In the genomic region with DNA sequence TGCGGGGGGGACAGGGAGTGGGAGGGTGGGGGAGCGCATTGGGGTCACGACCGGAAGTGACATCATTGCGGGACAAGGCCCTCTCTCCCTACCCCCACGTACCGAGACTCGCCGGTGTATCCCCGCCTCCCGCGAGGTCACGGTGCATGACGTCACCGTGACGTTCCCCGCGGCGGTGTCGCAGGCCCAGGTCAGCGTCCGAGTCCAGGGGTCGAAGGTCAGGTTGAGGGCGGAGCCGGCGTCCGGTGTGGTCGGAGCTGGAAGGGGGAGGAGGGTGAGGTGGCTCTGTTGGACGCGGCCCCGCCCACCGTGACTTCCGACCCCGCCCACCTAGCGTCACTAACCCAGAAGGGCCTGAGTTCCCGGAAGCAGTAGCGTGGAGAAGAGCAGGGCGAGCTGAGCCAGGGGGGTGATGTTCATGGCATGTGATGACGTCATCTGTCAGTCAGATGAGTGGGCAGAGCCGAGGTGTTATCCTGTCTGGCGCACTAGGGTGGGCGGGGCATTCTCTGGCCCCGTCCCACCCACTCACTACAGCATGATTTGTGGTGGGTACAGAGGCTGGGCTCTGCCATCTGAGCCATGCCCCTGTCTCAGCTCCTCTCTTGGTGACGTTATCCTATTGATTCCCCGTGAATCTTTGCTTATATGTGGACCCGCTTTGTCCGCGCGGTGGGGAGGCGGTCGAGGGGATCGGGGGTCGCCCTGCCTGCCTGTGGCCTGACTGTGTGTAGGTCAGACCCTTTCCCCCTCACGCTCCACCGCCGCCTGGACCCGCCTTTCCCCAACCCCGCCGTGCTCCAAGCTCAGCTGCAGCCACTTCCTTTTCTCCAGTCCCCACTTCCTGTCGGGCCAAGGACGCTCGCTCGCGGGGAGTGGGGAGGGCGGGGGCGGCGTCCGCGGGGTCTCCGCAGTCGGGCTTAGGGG, we compare ENCODE assay signal across 8 mouse cellular contexts. TPM values are rescaled to one million over a fixed set of nuclear protein-coding genes. Genes with fewer than 3 reads are reported as not detected.
A peak's percentile ranks its signal among the peaks of the same experiment; 100 is the strongest.
DNase-seq lines count a peak whose midpoint lies in the region; ATAC-seq and TF ChIP-seq lines count a peak whose summit lies in the region.

No protein-coding gene starts in this region.

- peak overlapping the region; percentile 32 for H3K9ac ChIP-seq in embryonic facial prominence, embryonic 11.5 days (replicated peaks; ENCODE audit: low read length)
- peak overlapping the region; percentile 42 for H3K9ac ChIP-seq in intestine, postnatal 0 days (ENCODE audit: low read depth, low read length)
- peak overlapping the region; percentile 44 for H3K9ac ChIP-seq in midbrain, embryonic 11.5 days (ENCODE audit: low read length)

- intact Hi-C loops in left cerebral cortex, postnatal 4 days (cut with DNase I) = loop anchor here (10.0 kb wide), 1 partner anchor 332 kb away; no protein-coding TSS in a partner anchor

- WGBS in embryonic facial prominence, embryonic 11.5 days = 5% methylated on average over 69 of the region's 71 CpGs
- WGBS in intestine, postnatal 0 days = under 1% methylated on average over 68 of the region's 71 CpGs
- 4% methylated on average over 71 of the region's 71 CpGs for WGBS in midbrain, embryonic 11.5 days

- DNase-seq in adrenal gland, postnatal 14 days = peak; percentile 96
- DNase-seq in embryonic facial prominence, embryonic 11.5 days (ENCODE audit: low spot score) = peak; percentile 90
- DNase-seq in left cerebral cortex, postnatal 4 days = peak; percentile 86
- peak; percentile 99 for DNase-seq in midbrain, embryonic 11.5 days (ENCODE audit: low spot score, missing footprints)
- peak; percentile 74 for DNase-seq in skeletal muscle tissue, adult 2 months (ENCODE audit: low read depth, low spot score)
- no peak for DNase-seq in adipocyte (ENCODE audit: low spot score)

- peak overlapping the region; percentile 54 for H3K4me3 ChIP-seq in embryonic facial prominence, embryonic 11.5 days (ENCODE audit: low read depth, low read length)
- peak overlapping the region; percentile 44 for H3K4me3 ChIP-seq in intestine, postnatal 0 days (ENCODE audit: low read depth, low read length)
- peak overlapping the region; percentile 56 for H3K4me3 ChIP-seq in midbrain, embryonic 11.5 days (ENCODE audit: low read depth, low read length)

- peak overlapping the region; percentile 56 for H3K4me2 ChIP-seq in embryonic facial prominence, embryonic 11.5 days (ENCODE audit: low read depth, low read length)
- H3K4me2 ChIP-seq in intestine, postnatal 0 days (replicated peaks; ENCODE audit: low read depth) = peak overlapping the region; percentile 78
- peak overlapping the region; percentile 50 for H3K4me2 ChIP-seq in midbrain, embryonic 11.5 days

- no peaks in the 10 kb centered on the region for H3K9me3 ChIP-seq in embryonic facial prominence, embryonic 11.5 days (replicated peaks; ENCODE audit: control insufficient read depth, low read length)
- H3K9me3 ChIP-seq in intestine, postnatal 0 days (ENCODE audit: control insufficient read depth) = no peaks in the 10 kb centered on the region
- H3K9me3 ChIP-seq in midbrain, embryonic 11.5 days (ENCODE audit: control insufficient read depth, low read length) = no peaks in the 10 kb centered on the region; the same call in 1 of the 2 replicates

- no peaks in the 10 kb centered on the region for H3K36me3 ChIP-seq in embryonic facial prominence, embryonic 11.5 days (replicated peaks; ENCODE audit: control insufficient read depth, insufficient read depth, low read depth, low read length)
- H3K36me3 ChIP-seq in intestine, postnatal 0 days (ENCODE audit: control insufficient read depth, insufficient read depth) = no peaks in the 10 kb centered on the region
- no peaks in the 10 kb centered on the region for H3K36me3 ChIP-seq in midbrain, embryonic 11.5 days (ENCODE audit: control insufficient read depth, insufficient read depth, low read length)

- H3K27me3 ChIP-seq in embryonic facial prominence, embryonic 11.5 days (ENCODE audit: control insufficient read depth, insufficient read depth, low read length) = no peaks in the 10 kb centered on the region
- no peaks in the 10 kb centered on the region for H3K27me3 ChIP-seq in intestine, postnatal 0 days (replicated peaks; ENCODE audit: control insufficient read depth, insufficient read depth, low read length)
- no peaks in the 10 kb centered on the region for H3K27me3 ChIP-seq in midbrain, embryonic 11.5 days (ENCODE audit: control insufficient read depth, insufficient read depth, low read length)

- ATAC-seq in embryonic facial prominence, embryonic 11.5 days (replicated peaks; ENCODE audit: insufficient number of reproducible peaks, low FRiP score, low TSS enrichment, low read depth) = peak; percentile 83
- peak; percentile 45 for ATAC-seq in granulocyte monocyte progenitor cell, adult 5-6 weeks (replicated peaks; ENCODE audit: poor library complexity, severe bottlenecking)
- ATAC-seq in intestine, postnatal 0 days = peak; percentile 71
- peak; percentile 88 for ATAC-seq in midbrain, embryonic 11.5 days (ENCODE audit: low FRiP score)

- H3K4me1 ChIP-seq in embryonic facial prominence, embryonic 11.5 days (ENCODE audit: control insufficient read depth, insufficient read depth, low read length) = no peaks in the 10 kb centered on the region
- H3K4me1 ChIP-seq in intestine, postnatal 0 days (replicated peaks; ENCODE audit: control insufficient read depth, insufficient read depth, low read length) = 0 out of 2 replicates have a peak, but pooled peaks cover 3% of the 10 kb centered on the region
- no peaks in the 10 kb centered on the region; the same call in 1 of the 2 replicates for H3K4me1 ChIP-seq in midbrain, embryonic 11.5 days (ENCODE audit: control insufficient read depth, insufficient read depth, low read length)

- peak overlapping the region; percentile 52; the same call in 1 of the 2 replicates for H3K27ac ChIP-seq in embryonic facial prominence, embryonic 11.5 days (replicated peaks; ENCODE audit: low read depth, low read length)
- H3K27ac ChIP-seq in intestine, postnatal 0 days (ENCODE audit: low read depth, low read length) = peak overlapping the region; percentile 95
- peak overlapping the region; percentile 54 for H3K27ac ChIP-seq in midbrain, embryonic 11.5 days (ENCODE audit: low read depth, low read length)

- TF ChIP-seq CTCF in intestine, postnatal 0 days (IDR thresholded peaks at IDR 0.05; ENCODE audit: low read depth) = no peak

RNA-seq across cellular contexts. Expression of a gene that starts 1.0 kb away (rescaled TPM):
- 17.8 and 21.0 TPM in 2 replicates for total RNA-seq in adrenal gland, postnatal 14 days (2021)
- polyA plus RNA-seq in embryonic facial prominence, embryonic 11.5 days (2014; fragmentation: Nextera tagmentation; extraction: Ambion mirVana) = 6.7 and 10.1 TPM in 2 replicates
- 132 and 140 TPM in 2 replicates for total RNA-seq in granulocyte monocyte progenitor cell, adult 5-6 weeks (2014; fragmentation: Nextera tagmentation)
- 36.1 and 42.1 TPM in 2 replicates for total RNA-seq in granulocyte monocyte progenitor cell, adult 5-6 weeks (2017)
- polyA plus RNA-seq in intestine, postnatal 0 days (2015; fragmentation: Nextera tagmentation; extraction: Ambion mirVana) = 13.2 and 21.9 TPM in 2 replicates
- 10 to 100 TPM; 55.5 to 58.7 TPM for total RNA-seq in left cerebral cortex, postnatal 4 days (2021)
- 10.9 and 11.8 TPM in 2 replicates for polyA plus RNA-seq in midbrain, embryonic 11.5 days (2014; fragmentation: Nextera tagmentation; extraction: Ambion mirVana)

RNA-seq across cellular contexts. Expression of a gene that starts 43.5 kb away (rescaled TPM):
- not detected in 2 replicates for total RNA-seq in adrenal gland, postnatal 14 days (2021)
- polyA plus RNA-seq in embryonic facial prominence, embryonic 11.5 days (2014; fragmentation: Nextera tagmentation; extraction: Ambion mirVana) = not detected in 2 replicates
- total RNA-seq in granulocyte monocyte progenitor cell, adult 5-6 weeks (2014; fragmentation: Nextera tagmentation) = not detected in 2 replicates
- not detected in 2 replicates for total RNA-seq in granulocyte monocyte progenitor cell, adult 5-6 weeks (2017)
- polyA plus RNA-seq in intestine, postnatal 0 days (2015; fragmentation: Nextera tagmentation; extraction: Ambion mirVana) = not detected in 2 replicates
- total RNA-seq in left cerebral cortex, postnatal 4 days (2021) = not detected
- not detected in 2 replicates for polyA plus RNA-seq in midbrain, embryonic 11.5 days (2014; fragmentation: Nextera tagmentation; extraction: Ambion mirVana)

RNA-seq across cellular contexts. Expression of a gene that starts 51.1 kb away (rescaled TPM):
- not detected in 2 replicates for total RNA-seq in adrenal gland, postnatal 14 days (2021)
- 0.56 TPM in 1 of 2 replicates, not detected in the other for polyA plus RNA-seq in embryonic facial prominence, embryonic 11.5 days (2014; fragmentation: Nextera tagmentation; extraction: Ambion mirVana)
- not detected in 2 replicates for total RNA-seq in granulocyte monocyte progenitor cell, adult 5-6 weeks (2014; fragmentation: Nextera tagmentation)
- 1.0 and 1.1 TPM in 2 replicates for total RNA-seq in granulocyte monocyte progenitor cell, adult 5-6 weeks (2017)
- polyA plus RNA-seq in intestine, postnatal 0 days (2015; fragmentation: Nextera tagmentation; extraction: Ambion mirVana) = 0.09 TPM in 1 of 2 replicates, not detected in the other
- total RNA-seq in left cerebral cortex, postnatal 4 days (2021) = under 1 TPM; 0.36 to 0.64 TPM
- polyA plus RNA-seq in midbrain, embryonic 11.5 days (2014; fragmentation: Nextera tagmentation; extraction: Ambion mirVana) = 0.11 TPM in 1 of 2 replicates, not detected in the other
